9 mouse cellular contexts compared by ENCODE assay signal in genomic region chr11:6411684-6412083, GRCm38 (mm10). TPM values are rescaled to one million over a fixed set of nuclear protein-coding genes. Genes with fewer than 3 reads are reported as not detected.
DNase-seq lines count a peak whose midpoint lies in the region; ATAC-seq lines count a peak whose summit lies in the region.
"Had no signal": no experiment of that assay in that cellular context is flagged by ENCODE, and none has a peak within 500 bp of the region (broad histone marks: within the 10 kb centered on the region; RNA-seq: fewer than 3 reads in every experiment).

No protein-coding gene starts in this region.

- H3K27me3 ChIP-seq in kidney, embryonic 15.5 days: no peaks in the 10 kb centered on the region
- no peaks in the 10 kb centered on the region for H3K27me3 ChIP-seq in limb, embryonic 11.5 days (ENCODE audit: control insufficient read depth, insufficient read depth, low read length)
- H3K27me3 ChIP-seq: megakaryocyte, embryonic 14.5 days had no signal

- peaks cover 20% of the 10 kb centered on the region for H3K4me1 ChIP-seq in kidney, embryonic 15.5 days
- H3K4me1 ChIP-seq in limb, embryonic 11.5 days (ENCODE audit: control insufficient read depth, insufficient read depth, low read length): peaks cover 5% of the 10 kb centered on the region

- no peak overlapping the region for H3K4me3 ChIP-seq in kidney, embryonic 15.5 days (replicated peaks)
- H3K4me3 ChIP-seq in limb, embryonic 11.5 days (ENCODE audit: low read depth, low read length): no peak overlapping the region
- H3K4me3 ChIP-seq: megakaryocyte, embryonic 14.5 days had no signal

- no peaks in the 10 kb centered on the region for H3K9me3 ChIP-seq in kidney, embryonic 15.5 days (replicated peaks)
- H3K9me3 ChIP-seq in limb, embryonic 11.5 days (ENCODE audit: control insufficient read depth, low read length): no peaks in the 10 kb centered on the region
- H3K9me3 ChIP-seq: megakaryocyte, embryonic 14.5 days had no signal

- H3K4me2 ChIP-seq in kidney, embryonic 15.5 days: no peak overlapping the region
- no peak overlapping the region for H3K4me2 ChIP-seq in limb, embryonic 11.5 days (ENCODE audit: low read depth, severe bottlenecking)

- no peak overlapping the region for H3K9ac ChIP-seq in kidney, embryonic 15.5 days
- no peak overlapping the region for H3K9ac ChIP-seq in limb, embryonic 11.5 days (ENCODE audit: low read length)

- WGBS in kidney, embryonic 15.5 days: 4% methylated on average over 5 of the region's 5 CpGs
- WGBS in limb, embryonic 11.5 days: 6% methylated on average over 5 of the region's 5 CpGs

- no peak for ATAC-seq in kidney, embryonic 15.5 days (replicated peaks; ENCODE audit: low FRiP score)
- no peak for ATAC-seq in limb, embryonic 11.5 days (ENCODE audit: insufficient number of reproducible peaks, low FRiP score, low TSS enrichment, low read depth)

- peak; percentile 71 for DNase-seq in kidney, adult 11 months
- peak; percentile 83 for DNase-seq in adipocyte (ENCODE audit: low spot score)
- DNase-seq in embryo, embryonic 10 days (ENCODE audit: low spot score): peak; percentile 81
- DNase-seq in heart, postnatal 4 days: peak; percentile 92
- DNase-seq in limb, embryonic 11.5 days (ENCODE audit: low spot score): peak; percentile 89
- DNase-seq in retina, postnatal 1 day: peak; percentile 80
- peak; percentile 86 for DNase-seq in urinary bladder, postnatal 14 days (ENCODE audit: low spot score)

- no peaks in the 10 kb centered on the region for H3K36me3 ChIP-seq in kidney, embryonic 15.5 days
- H3K36me3 ChIP-seq in limb, embryonic 11.5 days (ENCODE audit: control insufficient read depth, insufficient read depth, low read length): no peaks in the 10 kb centered on the region

- H3K27ac ChIP-seq in kidney, embryonic 15.5 days: no peak overlapping the region
- no peak overlapping the region for H3K27ac ChIP-seq in limb, embryonic 11.5 days (replicated peaks; ENCODE audit: low read depth, low read length)

RNA-seq across cellular contexts. Expression of gene Ppia, which starts 3.6 kb away (rescaled TPM):
- 5,533 and 6,211 TPM in 2 replicates for polyA plus RNA-seq in kidney, embryonic 15.5 days (2015; fragmentation: Nextera tagmentation; extraction: Ambion mirVana)
- 1,000 to 10,000 TPM; 1,521 to 1,568 TPM for total RNA-seq in heart, postnatal 4 days (2021)
- polyA plus RNA-seq in limb, embryonic 11.5 days (2014; fragmentation: Nextera tagmentation; extraction: Ambion mirVana): 5,871 and 5,955 TPM in 2 replicates

RNA-seq across cellular contexts. Expression of gene Zmiz2, which starts 22.8 kb away (rescaled TPM):
- 11.4 and 12.4 TPM in 2 replicates for polyA plus RNA-seq in kidney, embryonic 15.5 days (2015; fragmentation: Nextera tagmentation; extraction: Ambion mirVana)
- total RNA-seq in heart, postnatal 4 days (2021): 10 to 100 TPM; 46.8 to 49.1 TPM
- polyA plus RNA-seq in limb, embryonic 11.5 days (2014; fragmentation: Nextera tagmentation; extraction: Ambion mirVana): 11.2 and 13.5 TPM in 2 replicates

RNA-seq across cellular contexts. Expression of gene H2afv, which starts 32.6 kb away (rescaled TPM):
- polyA plus RNA-seq in kidney, embryonic 15.5 days (2015; fragmentation: Nextera tagmentation; extraction: Ambion mirVana): 552 and 602 TPM in 2 replicates
- total RNA-seq in heart, postnatal 4 days (2021): 100 to 1,000 TPM; 125 to 126 TPM
- polyA plus RNA-seq in limb, embryonic 11.5 days (2014; fragmentation: Nextera tagmentation; extraction: Ambion mirVana): 866 and 905 TPM in 2 replicates
